Mouse (Mus musculus) G1E (cell line): ENCODE data around the gene Olfr183.

Experiments
- CTCF ChIP-seq: IDR thresholded peaks from 2 replicates; pipeline ENCODE4 v1.5.1; 2012; ENCODE audit warnings: low read depth, low read length, inconsistent platforms, mixed read lengths
- GATA1 ChIP-seq: IDR thresholded peaks from 2 replicates; pipeline ENCODE4 v1.6.1; 2012; ENCODE audit warnings: borderline replicate concordance, low read length, inconsistent platforms, mixed read lengths

GRCm38 (mm10) chr16:59045835-59046234, 50.7 kb downstream of the Olfr183 start:
- no peak for TF ChIP-seq CTCF
- TF ChIP-seq GATA1, result no peak
